Mouse (Mus musculus): ENCODE measurements at regions not wholly inside any gene's neighbourhood (a gene's known extent, or its start where the extent isn't known, plus 50 kb on each side); places are given as distances from the start of the nearest gene placed in this dataset.

- H3K36me3 ChIP-seq (replicated peaks; ENCODE audit: control insufficient read depth, insufficient read depth, low read depth): no peaks in the 10 kb centered on the region
- TF ChIP-seq EP300 (IDR thresholded peaks at IDR 0.05; ENCODE audit: low read depth) (no peak), CTCF (IDR thresholded peaks at IDR 0.05; ENCODE audit: low read depth) (no peak)
- H3K4me1 ChIP-seq (replicated peaks; ENCODE audit: control insufficient read depth in 2 of 2, insufficient read depth in 2 of 2, low read length in 1 of 2): no peaks in the 10 kb centered on the region
- no peak overlapping the region for H3K27ac ChIP-seq
- H3K4me3 ChIP-seq (ENCODE audit: insufficient read depth in 1 of 2, low read depth in 2 of 2, low read length in 2 of 2): no peak overlapping the region
- no peaks in the 10 kb centered on the region for H3K9me3 ChIP-seq (ENCODE audit: control insufficient read depth, low read length)
- 70% methylated on average over 3 of the region's 3 CpGs for WGBS (ENCODE audit: insufficient replicate concordance)
- no peak overlapping the region for H3K4me2 ChIP-seq (ENCODE audit: low read depth)
- H3K9ac ChIP-seq (replicated peaks): no peak overlapping the region
- DNase-seq (ENCODE audit: low read depth in 3 of 3, low spot score in 3 of 3) (no peak), ATAC-seq (ENCODE audit: insufficient read depth) (no peak)
- H3K27me3 ChIP-seq (ENCODE audit: control insufficient read depth, insufficient read depth, low read length): no peaks in the 10 kb centered on the region
Observed at GRCm38 (mm10) chr6:126310786-126311480, 144.2 kb upstream of the Ntf3 start.

GRCm38 (mm10) chr6:126303086-126303485 is 136.4 kb upstream of the Ntf3 start:
- TF ChIP-seq EP300 (IDR thresholded peaks at IDR 0.05; ENCODE audit: low read depth) (no peak), CTCF (IDR thresholded peaks at IDR 0.05; ENCODE audit: low read depth) (no peak)
- H3K9ac ChIP-seq (replicated peaks): no peak overlapping the region
- H3K4me1 ChIP-seq (replicated peaks; ENCODE audit: control insufficient read depth in 2 of 2, insufficient read depth in 2 of 2, low read length in 1 of 2): no peaks in the 10 kb centered on the region
- no peaks in the 10 kb centered on the region for H3K36me3 ChIP-seq (replicated peaks; ENCODE audit: control insufficient read depth, insufficient read depth, low read depth)
- no peaks in the 10 kb centered on the region for H3K9me3 ChIP-seq (ENCODE audit: control insufficient read depth, low read length)
- ATAC-seq (ENCODE audit: insufficient read depth): no peak
- no peak overlapping the region for H3K4me3 ChIP-seq (ENCODE audit: insufficient read depth in 1 of 2, low read depth in 2 of 2, low read length in 2 of 2)
- WGBS (ENCODE audit: insufficient replicate concordance): 60% methylated on average over 3 of the region's 3 CpGs
- H3K27ac ChIP-seq: no peak overlapping the region
- no peak overlapping the region for H3K4me2 ChIP-seq (ENCODE audit: low read depth)
- no peak for DNase-seq (ENCODE audit: low read depth in 3 of 3, low spot score in 3 of 3)
- H3K27me3 ChIP-seq (ENCODE audit: control insufficient read depth, insufficient read depth, low read length): no peaks in the 10 kb centered on the region

- H3K4me3 ChIP-seq (ENCODE audit: insufficient read depth in 1 of 2, low read depth in 2 of 2, low read length in 2 of 2): no peak overlapping the region
- H3K27me3 ChIP-seq (ENCODE audit: control insufficient read depth, insufficient read depth, low read length): no peaks in the 10 kb centered on the region
- no peak for TF ChIP-seq EP300 (IDR thresholded peaks at IDR 0.05; ENCODE audit: low read depth)
- no peak for TF ChIP-seq CTCF (IDR thresholded peaks at IDR 0.05; ENCODE audit: low read depth)
- DNase-seq (ENCODE audit: low read depth in 3 of 3, low spot score in 3 of 3) (no peak), ATAC-seq (ENCODE audit: insufficient read depth) (no peak)
- H3K27ac ChIP-seq: no peak overlapping the region
- H3K9me3 ChIP-seq (ENCODE audit: control insufficient read depth, low read length): no peaks in the 10 kb centered on the region
- no peaks in the 10 kb centered on the region for H3K36me3 ChIP-seq (replicated peaks; ENCODE audit: control insufficient read depth, insufficient read depth, low read depth)
- no peak overlapping the region for H3K9ac ChIP-seq (replicated peaks)
- no peak overlapping the region for H3K4me2 ChIP-seq (ENCODE audit: low read depth)
- 59% methylated on average over 2 of the region's 2 CpGs for WGBS (ENCODE audit: insufficient replicate concordance)
- no peaks in the 10 kb centered on the region for H3K4me1 ChIP-seq (replicated peaks; ENCODE audit: control insufficient read depth in 2 of 2, insufficient read depth in 2 of 2, low read length in 1 of 2)
Observed at GRCm38 (mm10) chr6:126291581-126291980, 124.9 kb upstream of the Ntf3 start.

GRCm38 (mm10) chr6:126287166-126287565 is 120.5 kb upstream of the Ntf3 start:
- 48% methylated on average over 4 of the region's 4 CpGs for WGBS (ENCODE audit: insufficient replicate concordance)
- TF ChIP-seq CTCF (IDR thresholded peaks at IDR 0.05; ENCODE audit: low read depth) (no peak), EP300 (IDR thresholded peaks at IDR 0.05; ENCODE audit: low read depth) (no peak)
- no peaks in the 10 kb centered on the region for H3K27me3 ChIP-seq (ENCODE audit: control insufficient read depth, insufficient read depth, low read length)
- H3K4me2 ChIP-seq (ENCODE audit: low read depth): no peak overlapping the region
- no peak overlapping the region for H3K27ac ChIP-seq
- no peaks in the 10 kb centered on the region for H3K9me3 ChIP-seq (ENCODE audit: control insufficient read depth, low read length)
- H3K4me1 ChIP-seq (replicated peaks; ENCODE audit: control insufficient read depth in 2 of 2, insufficient read depth in 2 of 2, low read length in 1 of 2): no peaks in the 10 kb centered on the region
- ATAC-seq (ENCODE audit: insufficient read depth) (no peak), DNase-seq (ENCODE audit: low read depth in 3 of 3, low spot score in 3 of 3) (no peak)
- no peaks in the 10 kb centered on the region for H3K36me3 ChIP-seq (replicated peaks; ENCODE audit: control insufficient read depth, insufficient read depth, low read depth)
- H3K9ac ChIP-seq (replicated peaks): no peak overlapping the region
- no peak overlapping the region for H3K4me3 ChIP-seq (ENCODE audit: insufficient read depth in 1 of 2, low read depth in 2 of 2, low read length in 2 of 2)

- Histone ChIP-seq H3K9ac (replicated peaks) (no peak overlapping the region), H3K27ac (no peak overlapping the region), H3K36me3 (replicated peaks; ENCODE audit: control insufficient read depth, insufficient read depth, low read depth) (no peaks in the 10 kb centered on the region), H3K4me1 (replicated peaks; ENCODE audit: control insufficient read depth in 2 of 2, insufficient read depth in 2 of 2, low read length in 1 of 2) (no peaks in the 10 kb centered on the region), H3K27me3 (ENCODE audit: control insufficient read depth, insufficient read depth, low read length) (no peaks in the 10 kb centered on the region), H3K4me3 (ENCODE audit: insufficient read depth in 1 of 2, low read depth in 2 of 2, low read length in 2 of 2) (no peak overlapping the region), H3K9me3 (ENCODE audit: control insufficient read depth, low read length) (no peaks in the 10 kb centered on the region), H3K4me2 (ENCODE audit: low read depth) (no peak overlapping the region)
- no peak for ATAC-seq (ENCODE audit: insufficient read depth)
- no peak for TF ChIP-seq EP300 (IDR thresholded peaks at IDR 0.05; ENCODE audit: low read depth)
- no peak for TF ChIP-seq CTCF (IDR thresholded peaks at IDR 0.05; ENCODE audit: low read depth)
- DNase-seq (ENCODE audit: low read depth in 3 of 3, low spot score in 3 of 3): no peak
- WGBS (ENCODE audit: insufficient replicate concordance): 52% methylated on average over 2 of the region's 2 CpGs
Observed at GRCm38 (mm10) chr6:126286201-126286600, 119.5 kb upstream of the Ntf3 start.

All from liver, embryonic 14.5 days (tissue).